Mouse (Mus musculus) liver, embryonic 16.5 days (tissue): ENCODE measurements around the gene Frmd7. TPM values are rescaled to one million over a fixed set of nuclear protein-coding genes. Genes with fewer than 3 reads are reported as not detected.

Experiments
- ATAC-seq: fragments of 200-750 bp; cut with Nextera tagmentation; 2 replicates; pipeline ENCODE4 v1.8.0; 2017; ENCODE audit warnings: low read depth, mild to moderate bottlenecking, moderate number of reproducible peaks, moderate library complexity
- H3K27ac ChIP-seq: fragments of 300-500 bp; sonication (generic); 2 replicates; pipeline ENCODE4 v1.5.1; 2014; ENCODE audit warnings: mild to moderate bottlenecking, low read length
- H3K27me3 ChIP-seq: fragments of 300-500 bp; sonication (generic); 2 replicates; pipeline ENCODE4 v1.6.1; 2014; ENCODE audit warnings: low read depth, low read length, mixed read lengths; ENCODE audit not compliant: control insufficient read depth, insufficient read depth
- H3K36me3 ChIP-seq: fragments of 300-500 bp; sonication (generic); 2 replicates; pipeline ENCODE4 v1.6.1; 2014; ENCODE audit warnings: mild to moderate bottlenecking; ENCODE audit not compliant: control insufficient read depth, insufficient read depth
- H3K4me1 ChIP-seq: fragments of 300-500 bp; sonication (generic); 2 replicates; pipeline ENCODE4 v1.6.1; 2014; ENCODE audit warnings: low read depth, low read length, mixed read lengths; ENCODE audit not compliant: control insufficient read depth
- H3K4me2 ChIP-seq: fragments of 300-500 bp; sonication (generic); 2 replicates; pipeline ENCODE4 v1.6.1; 2014; ENCODE audit warnings: low read depth, low read length, mixed read lengths
- H3K4me3 ChIP-seq: fragments of 300-500 bp; sonication (generic); 2 replicates; pipeline ENCODE4 v1.5.1; 2014; ENCODE audit warnings: low read depth, mild to moderate bottlenecking, low read length
- H3K9ac ChIP-seq: fragments of 300-500 bp; sonication (generic); 2 replicates; pipeline ENCODE4 v1.6.1; 2014; ENCODE audit warnings: low read depth, low read length
- H3K9me3 ChIP-seq: fragments of 300-500 bp; sonication (generic); replicated peaks from 2 replicates; pipeline ENCODE4 v1.6.1; 2016; ENCODE audit warnings: low read length; ENCODE audit not compliant: control insufficient read depth
- WGBS: fragments of 180-500 bp; shearing (Covaris S2); extraction: QIAGEN DNeasy Blood & Tissue Kit; methylation state at CpG from one replicate; pipeline ENCODE4 v1.1.7; 2014; ENCODE audit not compliant: insufficient replicate concordance; 5-methylcytosine and 5-hydroxymethylcytosine counted together
- polyA plus RNA-seq: library from polyadenylated mRNA; unstranded; fragments of >200 nt; fragmentation: Nextera tagmentation; extraction: Ambion mirVana; gene quantifications from 2 replicates; pipeline ENCODE4 v1.2.1, GENCODE M21; 2015

Frmd7 gene
- polyA plus RNA-seq, result not detected in 2 replicates

GRCm38 (mm10) chrX:50942610-50943009, at the start of gene Frmd7:
Gene Frmd7 (minus strand): TSS chrX:50942710.
- no peak within 1 kb of the TSS for H3K27ac ChIP-seq
- no peak within 1 kb of the TSS for H3K9ac ChIP-seq
- H3K4me2 ChIP-seq, result no peak within 1 kb of the TSS
- no peaks in the 10 kb centered on the region for H3K9me3 ChIP-seq
- no peak within 1 kb of the TSS for H3K4me3 ChIP-seq
- no peaks in the 10 kb centered on the region for H3K4me1 ChIP-seq
- no peaks in the 10 kb centered on the region; the same call in 1 of the 2 replicates for H3K27me3 ChIP-seq
- ATAC-seq, result no peak
- H3K36me3 ChIP-seq, result no peaks in the 10 kb centered on the region
- 67% methylated on average over 14 of the region's 14 CpGs for WGBS

- Histone ChIP-seq H3K27me3 (no peaks in the 10 kb centered on the region; the same call in 1 of the 2 replicates), H3K4me3 (no peak overlapping the region), H3K36me3 (no peaks in the 10 kb centered on the region), H3K4me1 (no peaks in the 10 kb centered on the region), H3K4me2 (no peak overlapping the region), H3K9me3 (no peaks in the 10 kb centered on the region), H3K9ac (no peak overlapping the region), H3K27ac (no peak overlapping the region)
- WGBS, result 68% methylated on average over 5 of the region's 5 CpGs
- no peak for ATAC-seq
These were observed 48.8 kb upstream of the Frmd7 start for GRCm38 (mm10) chrX:50991324-50991723.

GRCm38 (mm10) chrX:50989940-50990339, 47.4 kb upstream of the Frmd7 start:
- Histone ChIP-seq H3K27ac (no peak overlapping the region), H3K4me2 (no peak overlapping the region), H3K9me3 (no peaks in the 10 kb centered on the region), H3K4me3 (no peak overlapping the region), H3K4me1 (no peaks in the 10 kb centered on the region), H3K9ac (no peak overlapping the region), H3K27me3 (no peaks in the 10 kb centered on the region; the same call in 1 of the 2 replicates), H3K36me3 (no peaks in the 10 kb centered on the region)
- WGBS, result 62% methylated on average over 6 of the region's 6 CpGs
- no peak for ATAC-seq

GRCm38 (mm10) chrX:50988581-50988980, 46.1 kb upstream of the Frmd7 start:
- Histone ChIP-seq H3K36me3 (no peaks in the 10 kb centered on the region), H3K27ac (no peak overlapping the region), H3K27me3 (no peaks in the 10 kb centered on the region; the same call in 1 of the 2 replicates), H3K4me2 (no peak overlapping the region), H3K9ac (no peak overlapping the region), H3K4me1 (no peaks in the 10 kb centered on the region), H3K9me3 (no peaks in the 10 kb centered on the region), H3K4me3 (no peak overlapping the region)
- WGBS, result 38% methylated on average over 1 of the region's 1 CpGs
- no peak for ATAC-seq

GRCm38 (mm10) chrX:50978428-50978827, 35.9 kb upstream of the Frmd7 start:
- 60% methylated on average over 2 of the region's 2 CpGs for WGBS
- Histone ChIP-seq H3K4me2 (no peak overlapping the region), H3K4me3 (no peak overlapping the region), H3K27me3 (no peaks in the 10 kb centered on the region; the same call in 1 of the 2 replicates), H3K36me3 (no peaks in the 10 kb centered on the region), H3K9me3 (no peaks in the 10 kb centered on the region), H3K9ac (no peak overlapping the region), H3K27ac (no peak overlapping the region), H3K4me1 (no peaks in the 10 kb centered on the region)
- ATAC-seq, result no peak

GRCm38 (mm10) chrX:50972145-50972544, 29.6 kb upstream of the Frmd7 start:
- Histone ChIP-seq H3K4me2 (no peak overlapping the region), H3K27ac (no peak overlapping the region), H3K36me3 (no peaks in the 10 kb centered on the region), H3K9ac (no peak overlapping the region), H3K27me3 (no peaks in the 10 kb centered on the region), H3K4me1 (no peaks in the 10 kb centered on the region), H3K9me3 (no peaks in the 10 kb centered on the region), H3K4me3 (no peak overlapping the region)
- ATAC-seq, result no peak
- 27% methylated on average over 4 of the region's 4 CpGs for WGBS

GRCm38 (mm10) chrX:50969907-50970306, 27.4 kb upstream of the Frmd7 start:
- 69% methylated on average over 5 of the region's 5 CpGs for WGBS
- no peak for ATAC-seq

GRCm38 (mm10) chrX:50968157-50968932, 25.8 kb upstream of the Frmd7 start:
- Histone ChIP-seq H3K27ac (no peak overlapping the region), H3K36me3 (no peaks in the 10 kb centered on the region), H3K4me3 (no peak overlapping the region), H3K4me2 (no peak overlapping the region), H3K4me1 (no peaks in the 10 kb centered on the region), H3K9ac (no peak overlapping the region), H3K9me3 (no peaks in the 10 kb centered on the region), H3K27me3 (no peaks in the 10 kb centered on the region)
- no peak for ATAC-seq
- 52% methylated on average over 10 of the region's 10 CpGs for WGBS

More at GRCm38 (mm10) chrX:50969907-50970306, 27.4 kb upstream of the Frmd7 start:
- no peaks in the 10 kb centered on the region for H3K9me3 ChIP-seq
- no peak overlapping the region for H3K4me3 ChIP-seq
- no peak overlapping the region for H3K4me2 ChIP-seq
- H3K27ac ChIP-seq, result no peak overlapping the region
- H3K9ac ChIP-seq, result no peak overlapping the region
- H3K27me3 ChIP-seq, result no peaks in the 10 kb centered on the region
- no peaks in the 10 kb centered on the region for H3K36me3 ChIP-seq
- no peaks in the 10 kb centered on the region for H3K4me1 ChIP-seq

GRCm38 (mm10) chrX:50965157-50965556, 22.6 kb upstream of the Frmd7 start:
- WGBS, result 35% methylated on average over 3 of the region's 3 CpGs
- no peaks in the 10 kb centered on the region for H3K4me1 ChIP-seq
- no peak overlapping the region for H3K4me3 ChIP-seq
- no peaks in the 10 kb centered on the region for H3K36me3 ChIP-seq
- H3K27ac ChIP-seq, result no peak overlapping the region
- no peaks in the 10 kb centered on the region for H3K9me3 ChIP-seq
- H3K9ac ChIP-seq, result no peak overlapping the region
- no peak overlapping the region for H3K4me2 ChIP-seq
- no peak for ATAC-seq
- H3K27me3 ChIP-seq, result no peaks in the 10 kb centered on the region
